Mouse (Mus musculus) olfactory bulb, adult 2 months (tissue): ENCODE results near the gene Shisa6. TPM values are rescaled to one million over a fixed set of nuclear protein-coding genes. Genes with fewer than 3 reads are reported as not detected.

Experiments used
- H3K27ac ChIP-seq: fragments of 200-500 bp; 2 replicates; pipeline ENCODE4 v1.5.1; 2012; ENCODE audit warnings: low read depth, low read length; ENCODE audit not compliant: insufficient read depth
- H3K4me1 ChIP-seq: fragments of 200-500 bp; 2 replicates; pipeline ENCODE4 v1.6.1; 2012; ENCODE audit warnings: low read length; ENCODE audit not compliant: control insufficient read depth, insufficient read depth
- H3K4me3 ChIP-seq: fragments of 200-500 bp; 2 replicates; pipeline ENCODE4 v1.5.1; 2012; ENCODE audit warnings: mild to moderate bottlenecking, low read depth, low read length, moderate library complexity; ENCODE audit not compliant: insufficient read depth
- CTCF ChIP-seq: fragments of 200-500 bp; IDR thresholded peaks from 2 replicates; pipeline ENCODE4 v1.5.1; 2012; ENCODE audit warnings: low read depth, mild to moderate bottlenecking, low read length, moderate library complexity; ENCODE audit not compliant: insufficient read depth
- POLR2A ChIP-seq: fragments of 200-500 bp; IDR thresholded peaks from 2 replicates; pipeline ENCODE4 v1.6.1; 2012; ENCODE audit warnings: mild to moderate bottlenecking, low read depth, low read length, moderate library complexity; ENCODE audit not compliant: insufficient read depth
- WGBS: fragments of 180-500 bp; shearing (Covaris S2); methylation state at CpG from one replicate; pipeline ENCODE4 v1.1.7; 2018; 5-methylcytosine and 5-hydroxymethylcytosine counted together
- polyA plus RNA-seq: library from polyadenylated mRNA; stranded (reverse); fragments of >200 nt; gene quantifications from 2 replicates; pipeline ENCODE4 v1.2.4, GENCODE M21; 2012; ENCODE audit warnings: low replicate concordance; ENCODE audit not compliant: missing spikeins, insufficient read depth, insufficient read length

Shisa6 gene
- not detected in 2 replicates for polyA plus RNA-seq

- no peak within 1 kb of the TSS for H3K27ac ChIP-seq
- WGBS = 2% methylated on average over 89 of the region's 89 CpGs
These were observed at the start of gene Shisa6 for GRCm38 (mm10) chr11:66525371-66526045. Gene Shisa6 (minus strand): TSS chr11:66525964.

GRCm38 (mm10) chr11:66573888-66574287, 48.1 kb upstream of the Shisa6 start:
- TF ChIP-seq CTCF (no peak), POLR2A (no peak)
- 26% methylated on average over 2 of the region's 2 CpGs for WGBS
- H3K4me3 ChIP-seq = no peak overlapping the region
- no peak overlapping the region for H3K27ac ChIP-seq
- no peaks in the 10 kb centered on the region for H3K4me1 ChIP-seq

More at GRCm38 (mm10) chr11:66525371-66526045, at the start of gene Shisa6:
- peaks cover 16% of the 10 kb centered on the region for H3K4me1 ChIP-seq
- peak within 1 kb of the TSS; percentile 45 for H3K4me3 ChIP-seq
- no peak for TF ChIP-seq POLR2A
- no peak for TF ChIP-seq CTCF

- H3K27ac ChIP-seq = no peak overlapping the region
- peaks cover 11% of the 10 kb centered on the region; the same call in 1 of the 2 replicates for H3K4me1 ChIP-seq
- WGBS = 45% methylated on average over 4 of the region's 4 CpGs
- no peak for TF ChIP-seq CTCF
- no peak for TF ChIP-seq POLR2A
- H3K4me3 ChIP-seq = no peak overlapping the region
These were observed 43.3 kb upstream of the Shisa6 start for GRCm38 (mm10) chr11:66569045-66569444.

- no peak for TF ChIP-seq CTCF
- no peak for TF ChIP-seq POLR2A
- 21% methylated on average over 4 of the region's 4 CpGs for WGBS
These were observed 42.6 kb upstream of the Shisa6 start for GRCm38 (mm10) chr11:66568386-66568791.

GRCm38 (mm10) chr11:66567382-66567781, 41.6 kb upstream of the Shisa6 start:
- TF ChIP-seq POLR2A (no peak), CTCF (no peak)
- H3K27ac ChIP-seq = no peak overlapping the region
- 19% methylated on average over 10 of the region's 10 CpGs for WGBS
- H3K4me3 ChIP-seq = no peak overlapping the region
- H3K4me1 ChIP-seq = peaks cover 11% of the 10 kb centered on the region; the same call in 1 of the 2 replicates

More at GRCm38 (mm10) chr11:66568386-66568791, 42.6 kb upstream of the Shisa6 start:
- Histone ChIP-seq H3K4me1 (peaks cover 11% of the 10 kb centered on the region; the same call in 1 of the 2 replicates), H3K27ac (no peak overlapping the region), H3K4me3 (no peak overlapping the region)

GRCm38 (mm10) chr11:66562274-66562673, 36.5 kb upstream of the Shisa6 start:
- TF ChIP-seq POLR2A (no peak), CTCF (no peak)
- no peak overlapping the region for H3K4me3 ChIP-seq
- no peak overlapping the region for H3K27ac ChIP-seq
- peaks cover under 1% of the 10 kb centered on the region; the same call in 1 of the 2 replicates for H3K4me1 ChIP-seq
- 82% methylated on average over 7 of the region's 7 CpGs for WGBS

- Histone ChIP-seq H3K4me3 (no peak overlapping the region), H3K27ac (no peak overlapping the region), H3K4me1 (no peaks in the 10 kb centered on the region)
- TF ChIP-seq POLR2A (no peak), CTCF (no peak)
- 100% methylated on average over 1 of the region's 1 CpGs for WGBS
These were observed 12.1 kb upstream of the Shisa6 start for GRCm38 (mm10) chr11:66537820-66538219.

- 84% methylated on average over 9 of the region's 9 CpGs for WGBS
- H3K4me3 ChIP-seq = no peak overlapping the region
- TF ChIP-seq CTCF (no peak), POLR2A (no peak)
- no peaks in the 10 kb centered on the region for H3K4me1 ChIP-seq
- no peak overlapping the region for H3K27ac ChIP-seq
These were observed 10.1 kb upstream of the Shisa6 start for GRCm38 (mm10) chr11:66535866-66536265.

GRCm38 (mm10) chr11:66535156-66535555, 9.4 kb upstream of the Shisa6 start:
- Histone ChIP-seq H3K4me3 (no peak overlapping the region), H3K27ac (no peak overlapping the region), H3K4me1 (no peaks in the 10 kb centered on the region)
- TF ChIP-seq CTCF = no peak
- TF ChIP-seq POLR2A = no peak
- 65% methylated on average over 4 of the region's 4 CpGs for WGBS

- no peak for TF ChIP-seq POLR2A
- no peak for TF ChIP-seq CTCF
- H3K4me3 ChIP-seq = no peak overlapping the region
- no peaks in the 10 kb centered on the region for H3K4me1 ChIP-seq
- WGBS = 71% methylated on average over 4 of the region's 4 CpGs
- H3K27ac ChIP-seq = no peak overlapping the region
These were observed 8.5 kb upstream of the Shisa6 start for GRCm38 (mm10) chr11:66534291-66534690.
